Mouse (Mus musculus): ENCODE measurements around the gene Vps51. TPM values are rescaled to one million over a fixed set of nuclear protein-coding genes. Genes with fewer than 3 reads are reported as not detected.
A peak's percentile ranks its signal among the peaks of the same experiment; 100 is the strongest.

The Vps51 gene
- polyA plus RNA-seq, 1 experiment from 2014 or later = 48.1 TPM

DNA sequence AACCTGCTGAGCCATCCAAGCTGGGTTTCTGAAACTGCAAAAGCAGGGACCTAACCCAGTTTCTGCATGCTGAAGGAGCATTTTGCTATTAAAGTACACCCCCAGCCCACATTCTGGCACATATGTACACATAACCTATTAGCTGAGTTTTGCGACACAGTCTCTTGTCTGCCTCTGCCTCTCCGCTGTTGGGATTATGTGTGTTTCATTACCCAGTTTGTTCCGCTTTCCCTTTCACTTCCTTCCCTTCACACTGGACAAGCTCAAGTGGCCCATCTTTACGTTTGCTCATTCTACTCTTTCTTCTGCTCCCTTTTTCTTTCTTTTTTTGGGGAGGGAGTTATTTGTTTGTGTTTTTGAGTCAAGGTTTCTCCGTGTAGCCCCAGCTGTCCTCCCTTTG, 3.1 kb downstream of the Vps51 start:
- Histone ChIP-seq H3K36me3 (peaks cover 57% of the 10 kb centered on the region), H3K4me1 (peaks cover 13% of the 10 kb centered on the region), H3K27ac (replicated peaks) (no peak overlapping the region), H3K9me3 (no peaks in the 10 kb centered on the region), H3K4me2 (no peak overlapping the region), H3K4me3 (no peak overlapping the region), H3K9ac (no peak overlapping the region), H3K27me3 (replicated peaks) (no peaks in the 10 kb centered on the region)
- no peak for ATAC-seq (ENCODE audit: extremely low read depth, insufficient number of reproducible peaks, low FRiP score, low TSS enrichment)
- 92% methylated on average over 5 of the region's 5 CpGs for WGBS

DNA sequence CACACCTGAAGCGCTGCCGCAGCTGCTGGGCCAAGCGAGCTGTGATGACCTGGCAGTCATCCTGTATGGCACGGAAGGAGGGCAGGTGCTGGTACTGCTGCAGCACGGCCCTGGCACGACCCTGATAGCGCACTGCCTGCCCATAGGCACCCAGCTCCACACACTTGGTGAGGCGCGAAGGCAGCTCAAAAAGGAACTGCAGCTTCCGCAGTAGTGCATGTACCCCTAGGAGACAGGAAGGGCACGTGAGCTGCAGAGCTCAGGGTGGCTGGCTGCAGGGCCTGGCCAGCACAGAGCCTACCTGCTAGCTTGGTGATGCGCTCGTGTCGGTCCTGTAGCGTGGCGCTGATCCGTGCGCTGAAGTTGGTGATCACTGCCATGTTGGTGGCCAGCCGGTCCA, 5.8 kb downstream of the Vps51 start:
- Histone ChIP-seq H3K4me3 (no peak overlapping the region), H3K36me3 (peaks cover 63% of the 10 kb centered on the region), H3K4me2 (no peak overlapping the region), H3K27me3 (replicated peaks) (no peaks in the 10 kb centered on the region), H3K4me1 (peaks cover 26% of the 10 kb centered on the region), H3K27ac (replicated peaks) (no peak overlapping the region), H3K9me3 (no peaks in the 10 kb centered on the region), H3K9ac (no peak overlapping the region)
- 89% methylated on average over 19 of the region's 19 CpGs for WGBS
- no peak for ATAC-seq (ENCODE audit: extremely low read depth, insufficient number of reproducible peaks, low FRiP score, low TSS enrichment)

DNA sequence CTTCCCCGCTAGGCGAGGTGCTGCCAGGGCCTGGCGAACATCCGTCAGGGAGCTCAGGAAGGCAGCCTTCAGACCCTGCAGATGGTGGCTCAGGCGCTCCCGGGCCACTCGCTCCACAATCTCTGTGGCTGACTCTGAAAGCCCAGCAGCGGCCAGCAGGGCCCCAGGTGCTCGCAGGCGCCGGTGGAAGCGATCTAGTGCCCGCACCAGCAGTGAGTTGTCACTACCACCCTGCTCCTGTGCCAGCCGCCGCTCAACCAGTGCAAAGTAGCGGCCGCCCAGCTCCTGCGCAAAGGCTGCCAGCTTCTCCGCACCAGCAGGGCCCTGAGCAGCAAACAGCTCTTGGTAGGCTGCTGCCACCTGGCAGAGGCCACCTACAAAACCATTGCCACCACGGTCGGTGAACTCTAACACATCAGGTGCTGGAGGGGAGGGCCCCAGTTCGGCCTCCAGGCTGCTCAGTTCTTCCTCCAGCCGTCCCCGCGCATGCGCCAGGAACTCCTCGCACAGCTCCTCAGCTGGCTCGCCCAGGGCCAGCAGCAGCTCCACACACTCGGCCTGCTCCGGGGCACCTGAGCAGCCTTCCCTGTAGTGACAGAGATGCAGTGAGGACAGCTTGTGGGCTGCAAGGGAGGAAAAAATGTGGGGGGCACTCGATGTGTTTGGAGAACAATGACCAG, 6.3 kb downstream of the Vps51 start:
- Histone ChIP-seq H3K36me3 (peaks cover 63% of the 10 kb centered on the region), H3K4me1 (peaks cover 23% of the 10 kb centered on the region), H3K4me2 (no peak overlapping the region), H3K27me3 (replicated peaks) (no peaks in the 10 kb centered on the region), H3K4me3 (no peak overlapping the region), H3K9me3 (no peaks in the 10 kb centered on the region), H3K9ac (no peak overlapping the region), H3K27ac (replicated peaks) (no peak overlapping the region)
- ATAC-seq (ENCODE audit: extremely low read depth, insufficient number of reproducible peaks, low FRiP score, low TSS enrichment) = no peak
- 91% methylated on average over 31 of the region's 31 CpGs for WGBS

DNA sequence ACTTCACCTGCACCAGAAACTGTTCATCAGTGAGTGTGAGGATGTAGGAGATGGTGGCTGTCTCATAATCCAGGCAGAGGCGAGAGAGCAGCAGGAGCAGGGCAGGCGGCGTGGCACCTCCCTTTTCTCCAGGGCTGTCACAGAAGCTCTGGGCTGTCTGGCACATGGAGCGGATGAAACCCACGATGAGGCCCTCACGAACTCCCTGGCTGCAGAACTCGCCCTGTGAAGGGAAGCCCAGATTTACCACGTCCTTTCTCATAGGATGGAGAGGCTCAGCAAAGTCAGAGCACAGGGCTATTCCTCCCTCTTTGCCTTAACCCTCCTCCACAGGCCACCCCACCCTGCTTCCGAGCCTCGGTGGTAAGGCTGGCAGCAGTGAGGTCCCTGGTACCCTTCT, 7.2 kb downstream of the Vps51 start:
- H3K9ac ChIP-seq = no peak overlapping the region
- H3K4me3 ChIP-seq = no peak overlapping the region
- 88% methylated on average over 10 of the region's 10 CpGs for WGBS
- no peak for ATAC-seq (ENCODE audit: extremely low read depth, insufficient number of reproducible peaks, low FRiP score, low TSS enrichment)
- H3K9me3 ChIP-seq = no peaks in the 10 kb centered on the region
- H3K36me3 ChIP-seq = peaks cover 58% of the 10 kb centered on the region
- H3K4me2 ChIP-seq = no peak overlapping the region
- H3K27ac ChIP-seq (replicated peaks) = no peak overlapping the region
- H3K4me1 ChIP-seq = peaks cover 23% of the 10 kb centered on the region
- H3K27me3 ChIP-seq (replicated peaks) = no peaks in the 10 kb centered on the region

DNA sequence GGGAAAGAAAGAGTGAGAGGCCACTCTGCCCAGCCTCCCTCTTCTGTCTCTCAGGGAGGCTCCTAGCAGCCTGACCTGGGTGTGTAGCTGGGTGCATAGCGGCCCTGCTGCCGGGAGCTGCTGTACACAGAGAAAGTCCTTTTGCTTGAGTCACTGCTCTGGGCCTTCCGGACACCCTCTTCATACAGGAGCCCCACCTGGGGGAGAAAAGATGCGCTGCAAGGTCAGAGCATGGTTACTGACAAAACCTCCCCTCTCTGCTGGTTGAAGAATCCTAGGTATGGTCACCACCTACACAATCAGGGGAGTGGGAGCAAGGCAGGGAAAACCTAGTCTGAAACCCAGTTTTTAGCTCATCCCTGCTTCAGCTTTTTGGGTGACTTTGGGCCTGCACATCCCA, 8.1 kb downstream of the Vps51 start:
- no peak overlapping the region for H3K9ac ChIP-seq
- no peak for ATAC-seq (ENCODE audit: extremely low read depth, insufficient number of reproducible peaks, low FRiP score, low TSS enrichment)
- H3K36me3 ChIP-seq = peaks cover 50% of the 10 kb centered on the region
- no peak overlapping the region for H3K4me3 ChIP-seq
- H3K4me2 ChIP-seq = no peak overlapping the region
- H3K27me3 ChIP-seq (replicated peaks) = no peaks in the 10 kb centered on the region
- H3K27ac ChIP-seq (replicated peaks) = no peak overlapping the region
- no peaks in the 10 kb centered on the region for H3K9me3 ChIP-seq
- 73% methylated on average over 4 of the region's 4 CpGs for WGBS
- H3K4me1 ChIP-seq = peaks cover 23% of the 10 kb centered on the region

DNA sequence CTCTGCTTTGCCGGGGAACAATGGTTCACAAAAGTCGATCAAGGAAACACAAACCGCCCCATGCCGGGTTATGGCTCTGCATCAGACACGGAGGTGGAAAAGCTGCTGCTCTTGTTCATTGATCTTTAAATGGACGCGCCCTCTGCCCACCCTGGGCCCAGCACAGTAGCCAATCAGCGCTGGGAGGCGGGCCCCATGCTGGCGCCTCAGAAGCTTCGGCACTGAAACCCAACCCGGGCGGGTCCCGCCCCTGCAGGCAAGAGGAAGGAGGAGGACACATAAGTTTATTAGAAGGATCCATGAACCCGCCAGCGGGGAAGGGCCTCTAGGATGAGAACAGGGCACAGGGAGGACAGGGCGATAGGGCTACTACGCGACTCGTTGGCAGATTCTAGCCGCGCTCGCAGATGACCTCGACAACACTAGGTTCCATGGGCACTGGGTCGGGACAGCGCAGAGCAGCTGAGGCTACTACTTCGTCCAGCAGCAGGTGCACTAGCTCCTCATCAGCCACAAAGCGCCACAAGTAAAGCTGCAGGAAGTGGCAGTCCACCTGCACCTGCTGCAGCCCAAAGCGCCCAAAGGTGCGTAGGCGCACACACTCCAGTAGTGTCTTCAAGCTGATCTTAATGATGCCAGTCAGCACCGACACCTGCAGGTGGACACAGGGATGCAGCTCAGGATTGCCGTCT, 9.2 kb downstream of the Vps51 start, which contains the start of gene Tm7sf2:
Tm7sf2 (minus strand) TSS at position 650 of the 692 bp plus-strand sequence.
- H3K27ac ChIP-seq (replicated peaks) = peak within 1 kb of the TSS; percentile 74
- H3K4me3 ChIP-seq = peak within 1 kb of the TSS; percentile 58
- peaks cover 39% of the 10 kb centered on the region for H3K36me3 ChIP-seq
- ATAC-seq (ENCODE audit: extremely low read depth, insufficient number of reproducible peaks, low FRiP score, low TSS enrichment) = peak; percentile 78
- WGBS = 11% methylated on average over 33 of the region's 33 CpGs
- peaks cover 25% of the 10 kb centered on the region for H3K4me1 ChIP-seq
- no peaks in the 10 kb centered on the region for H3K9me3 ChIP-seq
- peak within 1 kb of the TSS; percentile 79 for H3K9ac ChIP-seq
- no peaks in the 10 kb centered on the region for H3K27me3 ChIP-seq (replicated peaks)
- peak within 1 kb of the TSS; percentile 99 for H3K4me2 ChIP-seq

DNA sequence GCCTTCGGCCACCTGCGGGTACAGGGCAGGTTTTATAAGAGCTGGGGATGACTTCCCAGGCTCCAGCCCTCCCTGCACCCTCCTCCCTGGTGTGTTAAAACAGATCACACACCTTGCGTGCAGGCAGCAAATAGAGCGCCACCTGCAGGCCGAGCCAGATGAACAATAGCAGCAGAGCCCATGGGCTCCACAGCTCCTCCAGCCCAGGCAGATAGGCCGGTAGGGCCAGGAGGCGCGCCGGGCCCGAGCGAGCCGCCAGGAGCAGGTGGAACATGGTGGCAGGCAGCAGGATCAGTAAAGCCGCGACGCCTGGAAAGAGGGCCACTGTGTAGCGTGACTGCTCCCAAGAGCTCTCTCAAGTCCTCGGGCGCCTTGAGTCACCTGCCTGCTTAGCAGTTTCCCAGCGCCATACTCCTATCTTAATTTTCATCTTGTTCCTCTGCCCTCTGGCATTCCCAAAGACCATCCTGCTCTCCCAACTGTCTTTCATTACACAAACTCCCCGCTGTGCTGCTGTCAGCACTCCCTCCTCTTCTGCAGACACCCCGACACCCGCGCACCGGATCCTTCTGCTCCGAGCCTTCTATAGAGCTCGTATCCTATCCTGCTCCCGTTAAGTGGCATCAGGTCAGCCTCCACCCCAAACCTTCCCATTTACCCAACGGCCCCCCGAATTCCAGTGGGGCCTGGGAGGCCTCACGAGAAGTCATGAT, 9.9 kb downstream of the Vps51 start:
- WGBS = 1% methylated on average over 30 of the region's 30 CpGs
- peak overlapping the region; percentile 74 for H3K27ac ChIP-seq (replicated peaks)

DNA sequence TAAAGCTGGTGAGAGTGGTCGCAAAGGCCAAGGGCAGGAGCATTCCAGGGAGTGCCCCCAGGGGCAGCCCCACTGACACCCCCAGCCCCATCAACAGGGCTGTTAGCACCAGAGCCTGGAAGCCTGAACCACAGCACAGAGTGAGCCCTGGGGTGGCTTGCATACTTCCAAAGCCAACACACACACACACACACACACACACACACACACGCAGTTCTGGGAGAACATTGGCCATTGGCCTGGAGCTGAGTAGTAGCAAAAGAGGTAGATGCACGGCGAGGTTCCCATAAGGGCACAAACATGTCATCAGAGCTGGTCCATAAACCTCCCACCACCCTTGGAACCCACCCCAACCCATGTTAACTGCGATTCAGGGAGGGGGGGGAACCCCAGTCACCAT, 10.5 kb downstream of the Vps51 start:
- peaks cover 36% of the 10 kb centered on the region for H3K4me1 ChIP-seq
- no peak for ATAC-seq (ENCODE audit: extremely low read depth, insufficient number of reproducible peaks, low FRiP score, low TSS enrichment)
- H3K9me3 ChIP-seq = no peaks in the 10 kb centered on the region
- peak overlapping the region; percentile 58 for H3K4me3 ChIP-seq
- peaks cover 33% of the 10 kb centered on the region for H3K36me3 ChIP-seq
- peak overlapping the region; percentile 74; the same call in 1 of the 2 replicates for H3K27ac ChIP-seq (replicated peaks)
- peak overlapping the region; percentile 79 for H3K9ac ChIP-seq
- no peaks in the 10 kb centered on the region for H3K27me3 ChIP-seq (replicated peaks)
- peak overlapping the region; percentile 99 for H3K4me2 ChIP-seq
- 31% methylated on average over 5 of the region's 5 CpGs for WGBS

More for the DNA sequence above, 9.9 kb downstream of the Vps51 start:
- Histone ChIP-seq H3K4me1 (peaks cover 32% of the 10 kb centered on the region), H3K9ac (peak overlapping the region; percentile 79), H3K36me3 (peaks cover 35% of the 10 kb centered on the region), H3K9me3 (no peaks in the 10 kb centered on the region), H3K4me2 (peak overlapping the region; percentile 99), H3K27me3 (replicated peaks) (no peaks in the 10 kb centered on the region), H3K4me3 (peak overlapping the region; percentile 58)
- ATAC-seq (ENCODE audit: extremely low read depth, insufficient number of reproducible peaks, low FRiP score, low TSS enrichment) = 0 out of 2 replicates have a peak, but pooled peaks have one; percentile 10

DNA sequence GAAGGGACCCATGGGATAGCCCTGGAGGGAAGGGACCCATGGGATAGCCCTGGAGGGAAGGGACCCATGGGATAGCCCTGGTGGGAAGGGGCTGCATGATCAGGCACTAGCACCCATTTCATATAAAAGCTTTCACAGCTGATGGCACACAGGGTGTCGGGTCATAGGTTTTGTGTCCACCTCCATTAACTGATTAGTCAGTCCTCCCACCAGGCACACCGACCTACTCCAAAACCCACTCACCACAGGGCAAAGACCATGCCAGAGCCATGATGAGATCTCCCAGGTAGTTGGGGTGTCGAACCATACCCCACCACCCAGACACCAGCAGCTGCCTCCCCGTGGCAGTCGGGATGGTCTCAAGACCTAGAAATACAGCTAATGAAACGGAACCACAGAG, 13.9 kb downstream of the Vps51 start:
- Histone ChIP-seq H3K9ac (peak overlapping the region; percentile 98; the same call in 1 of the 2 replicates), H3K4me1 (peaks cover 46% of the 10 kb centered on the region), H3K4me2 (peak overlapping the region; percentile 93)

DNA sequence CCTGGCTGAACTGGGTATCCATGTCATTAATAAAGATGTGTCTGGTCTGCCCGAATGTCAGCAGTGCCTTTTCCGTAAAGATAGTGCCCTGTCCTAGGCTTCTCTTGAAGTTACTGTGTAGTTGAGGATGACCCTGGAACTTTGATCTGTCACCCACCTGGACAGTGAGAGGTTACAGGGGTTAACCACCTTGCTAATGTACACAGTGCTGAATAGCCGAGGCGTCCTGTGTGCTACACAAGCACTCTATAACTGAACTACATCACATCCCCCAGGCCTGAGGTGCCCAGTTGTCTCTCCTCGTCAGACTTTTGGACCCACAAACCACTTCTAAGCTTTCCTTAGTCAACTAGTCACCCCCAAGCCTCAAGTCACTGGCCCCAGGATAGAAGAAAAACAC, 14.6 kb downstream of the Vps51 start:
- Histone ChIP-seq H3K4me2 (peak overlapping the region; percentile 93), H3K4me3 (peak overlapping the region; percentile 91), H3K36me3 (peaks cover 18% of the 10 kb centered on the region), H3K27ac (replicated peaks) (peak overlapping the region; percentile 95; the same call in 1 of the 2 replicates), H3K4me1 (peaks cover 39% of the 10 kb centered on the region), H3K27me3 (replicated peaks) (no peaks in the 10 kb centered on the region), H3K9ac (peak overlapping the region; percentile 98), H3K9me3 (no peaks in the 10 kb centered on the region)
- no peak for ATAC-seq (ENCODE audit: extremely low read depth, insufficient number of reproducible peaks, low FRiP score, low TSS enrichment)
- WGBS = 69% methylated on average over 5 of the region's 5 CpGs

More for the DNA sequence above, 13.9 kb downstream of the Vps51 start:
- Histone ChIP-seq H3K27ac (replicated peaks) (no peak overlapping the region), H3K27me3 (replicated peaks) (no peaks in the 10 kb centered on the region), H3K4me3 (no peak overlapping the region), H3K36me3 (peaks cover 18% of the 10 kb centered on the region), H3K9me3 (no peaks in the 10 kb centered on the region)
- WGBS = 86% methylated on average over 6 of the region's 6 CpGs
- no peak for ATAC-seq (ENCODE audit: extremely low read depth, insufficient number of reproducible peaks, low FRiP score, low TSS enrichment)

DNA sequence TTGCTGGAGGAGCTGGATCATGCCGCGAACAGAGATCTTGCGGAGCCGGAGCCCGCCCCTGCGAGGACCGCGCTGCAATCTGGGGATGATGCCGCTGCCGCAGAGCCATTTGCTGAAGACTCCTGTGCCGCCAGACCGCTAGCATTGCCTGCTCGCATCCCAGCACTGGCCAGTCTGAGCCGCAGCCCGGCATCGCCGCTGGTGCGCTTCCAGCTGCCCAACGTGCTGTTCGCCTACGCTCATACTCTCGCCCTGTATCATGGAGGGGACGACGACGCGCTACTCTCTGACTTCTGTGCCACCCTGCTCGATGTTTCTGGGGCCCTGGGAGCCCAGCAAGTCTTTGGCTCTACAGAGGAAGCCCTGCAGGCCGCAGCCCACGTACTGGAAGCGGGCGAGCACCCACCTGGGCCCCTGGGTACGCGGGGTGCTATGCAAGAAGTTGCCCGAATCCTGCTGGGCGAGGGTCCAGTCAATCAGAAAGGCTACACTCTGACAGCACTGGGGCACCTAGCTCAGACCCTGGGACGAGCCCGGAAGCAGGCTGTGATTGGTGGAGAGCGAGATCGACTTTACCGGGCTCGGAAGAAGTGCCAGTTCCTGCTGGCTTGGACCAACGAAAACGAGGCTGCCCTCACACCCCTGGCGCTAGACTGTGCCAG, 15.3 kb downstream of the Vps51 start:
- peaks cover 38% of the 10 kb centered on the region for H3K4me1 ChIP-seq
- no peak for ATAC-seq (ENCODE audit: extremely low read depth, insufficient number of reproducible peaks, low FRiP score, low TSS enrichment)
- H3K9me3 ChIP-seq = no peaks in the 10 kb centered on the region
- peak overlapping the region; percentile 93 for H3K4me2 ChIP-seq
- H3K36me3 ChIP-seq = peaks cover 18% of the 10 kb centered on the region
- H3K27me3 ChIP-seq (replicated peaks) = no peaks in the 10 kb centered on the region
- 1% methylated on average over 44 of the region's 44 CpGs for whole genome bisulfite sequencing
- H3K4me3 ChIP-seq = peak overlapping the region; percentile 91
- peak overlapping the region; percentile 95 for H3K27ac ChIP-seq (replicated peaks)
- H3K9ac ChIP-seq = peak overlapping the region; percentile 98
